Mouse (Mus musculus): ENCODE measurements around the gene Nos1ap.

Nos1ap gene

GRCm38 (mm10) chr1:170589219-170590040 is at the start of gene Nos1ap:
TSS of gene Nos1ap (minus strand) at chr1:170589861.
- DNase-seq: peak; percentile 79

GRCm38 (mm10) chr1:170638941-170639340 is 49.3 kb upstream of the Nos1ap start:
- DNase-seq: no peak

GRCm38 (mm10) chr1:170632856-170633255 is 43.2 kb upstream of the Nos1ap start:
- DNase-seq: no peak

GRCm38 (mm10) chr1:170632385-170632784 is 42.7 kb upstream of the Nos1ap start:
- peak; percentile 80 for DNase-seq

GRCm38 (mm10) chr1:170631571-170631970 is 41.9 kb upstream of the Nos1ap start:
- DNase-seq: no peak

- DNase-seq: no peak
These were observed 40.8 kb upstream of the Nos1ap start for GRCm38 (mm10) chr1:170630489-170630888.

- DNase-seq: no peak
These were observed 33.8 kb upstream of the Nos1ap start for GRCm38 (mm10) chr1:170623432-170623831.

GRCm38 (mm10) chr1:170622934-170623333 is 33.3 kb upstream of the Nos1ap start:
- DNase-seq: no peak

- DNase-seq: no peak
These were observed 30.2 kb upstream of the Nos1ap start for GRCm38 (mm10) chr1:170619686-170620374.

- peak; percentile 59 for DNase-seq
These were observed 23.6 kb upstream of the Nos1ap start for GRCm38 (mm10) chr1:170612968-170613872.

GRCm38 (mm10) chr1:170611631-170612030 is 22.0 kb upstream of the Nos1ap start:
- DNase-seq: no peak

GRCm38 (mm10) chr1:170610695-170611094 is 21.0 kb upstream of the Nos1ap start:
- DNase-seq: no peak

GRCm38 (mm10) chr1:170610289-170610688 is 20.6 kb upstream of the Nos1ap start:
- DNase-seq: no peak

- DNase-seq: no peak
These were observed 20.2 kb upstream of the Nos1ap start for GRCm38 (mm10) chr1:170609872-170610271.

- DNase-seq: no peak
These were observed 18.9 kb upstream of the Nos1ap start for GRCm38 (mm10) chr1:170608461-170609071.

GRCm38 (mm10) chr1:170607231-170607917 is 17.7 kb upstream of the Nos1ap start:
- no peak for DNase-seq

GRCm38 (mm10) chr1:170605228-170606001 is 15.8 kb upstream of the Nos1ap start:
- no peak for DNase-seq

GRCm38 (mm10) chr1:170594575-170594974 is 4.9 kb upstream of the Nos1ap start:
- DNase-seq: no peak

- DNase-seq: no peak
These were observed 870 bp upstream of the Nos1ap start for GRCm38 (mm10) chr1:170590531-170590930.

GRCm38 (mm10) chr1:170590041-170590360 is 340 bp upstream of the Nos1ap start:
- DNase-seq: no peak

- DNase-seq: peak; percentile 11
These were observed 812 bp downstream of the Nos1ap start for GRCm38 (mm10) chr1:170588879-170589218.

Measured in cerebellum, adult 9-10 months (tissue).